In the genomic region with DNA sequence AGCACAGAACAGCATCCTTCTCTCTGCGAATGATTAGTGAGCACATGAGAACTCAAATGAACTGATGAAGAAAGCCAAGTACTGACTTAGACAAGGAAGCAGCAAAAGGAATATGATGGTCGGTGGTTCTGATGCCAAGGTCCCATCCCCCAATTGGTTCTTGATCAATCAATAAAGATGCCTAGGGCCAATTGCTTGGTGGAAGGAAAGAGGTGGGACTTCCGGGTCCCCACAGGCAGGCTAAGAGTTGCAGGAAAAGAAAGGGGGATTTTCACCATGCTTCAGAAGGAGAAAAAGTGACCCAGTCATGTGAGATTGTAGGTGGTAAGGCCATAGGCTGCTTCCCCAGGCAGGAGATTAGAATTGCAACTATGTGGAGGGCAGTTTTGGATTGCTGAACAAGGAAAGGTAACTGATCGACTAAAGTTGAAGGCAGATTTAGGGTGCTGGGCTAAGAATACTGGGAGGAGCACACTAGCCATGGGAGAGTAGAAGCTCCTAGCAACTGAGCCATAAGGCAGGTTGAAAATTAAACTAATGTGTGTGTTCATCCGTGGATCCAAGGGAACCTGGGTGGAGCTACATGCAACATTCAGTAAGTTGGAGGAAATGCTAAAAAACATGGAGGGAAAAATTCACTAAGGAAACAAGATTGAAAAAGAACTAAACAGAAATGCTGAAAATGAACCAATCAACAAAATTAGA, we compare ENCODE assay signal across 27 mouse cellular contexts. TPM values are rescaled to one million over a fixed set of nuclear protein-coding genes. Genes with fewer than 3 reads are reported as not detected.
DNase-seq lines count a peak whose midpoint lies in the region; ATAC-seq and TF ChIP-seq lines count a peak whose summit lies in the region.
"Had no signal": no experiment of that assay in that cellular context is flagged by ENCODE, and none has a peak within 500 bp of the region (broad histone marks: within the 10 kb centered on the region; RNA-seq: fewer than 3 reads in every experiment).

No protein-coding gene starts in this region.

- H3K36me3 ChIP-seq in intestine, postnatal 0 days (ENCODE audit: control insufficient read depth, insufficient read depth), result no peaks in the 10 kb centered on the region
- H3K36me3 ChIP-seq in intestine, embryonic 15.5 days, result no peaks in the 10 kb centered on the region
- H3K36me3 ChIP-seq in kidney, embryonic 14.5 days (ENCODE audit: control insufficient read depth, insufficient read depth, low read length), result no peaks in the 10 kb centered on the region
- H3K36me3 ChIP-seq in kidney, postnatal 0 days (ENCODE audit: insufficient read depth, low read length), result no peaks in the 10 kb centered on the region
- H3K36me3 ChIP-seq: embryonic facial prominence, embryonic 10.5 days; embryonic facial prominence, embryonic 13.5 days; forebrain, embryonic 12.5 days; forebrain, embryonic 15.5 days; hindbrain, embryonic 12.5 days; hindbrain, embryonic 15.5 days had no signal

- TF ChIP-seq CTCF in intestine, postnatal 0 days (IDR thresholded peaks at IDR 0.05; ENCODE audit: low read depth), result no peak
- TF ChIP-seq CTCF in kidney, postnatal 0 days (IDR thresholded peaks at IDR 0.05; ENCODE audit: low read depth), result no peak

- 73% methylated on average over 5 of the region's 5 CpGs for WGBS in intestine, postnatal 0 days
- WGBS in intestine, embryonic 15.5 days, result 68% methylated on average over 5 of the region's 5 CpGs
- 64% methylated on average over 5 of the region's 5 CpGs for WGBS in kidney, embryonic 14.5 days
- 65% methylated on average over 5 of the region's 5 CpGs for WGBS in kidney, postnatal 0 days

- no peak overlapping the region for H3K27ac ChIP-seq in intestine, postnatal 0 days (ENCODE audit: low read depth, low read length)
- H3K27ac ChIP-seq in intestine, embryonic 15.5 days, result no peak overlapping the region
- H3K27ac ChIP-seq in kidney, embryonic 14.5 days (ENCODE audit: low read depth, low read length), result no peak overlapping the region
- no peak overlapping the region for H3K27ac ChIP-seq in kidney, postnatal 0 days
- H3K27ac ChIP-seq: embryonic facial prominence, embryonic 10.5 days; embryonic facial prominence, embryonic 13.5 days; forebrain, embryonic 12.5 days; forebrain, embryonic 15.5 days; heart, adult 2 months; hindbrain, embryonic 12.5 days; hindbrain, embryonic 15.5 days had no signal

- no peaks in the 10 kb centered on the region for H3K27me3 ChIP-seq in intestine, postnatal 0 days (replicated peaks; ENCODE audit: control insufficient read depth, insufficient read depth, low read length)
- H3K27me3 ChIP-seq in intestine, embryonic 15.5 days (replicated peaks), result no peaks in the 10 kb centered on the region
- H3K27me3 ChIP-seq in kidney, embryonic 14.5 days (ENCODE audit: control insufficient read depth, insufficient read depth, low read length), result no peaks in the 10 kb centered on the region
- no peaks in the 10 kb centered on the region for H3K27me3 ChIP-seq in kidney, postnatal 0 days (ENCODE audit: insufficient read depth, low read length)
- H3K27me3 ChIP-seq: CH12.LX; embryonic facial prominence, embryonic 13.5 days; forebrain, embryonic 12.5 days; forebrain, embryonic 15.5 days; hindbrain, embryonic 12.5 days; hindbrain, embryonic 15.5 days had no signal

- H3K9ac ChIP-seq in intestine, postnatal 0 days (ENCODE audit: low read depth, low read length), result 0 out of 2 replicates have a peak overlapping the region, but pooled peaks have one; percentile 11
- H3K9ac ChIP-seq in intestine, embryonic 15.5 days, result no peak overlapping the region
- no peak overlapping the region for H3K9ac ChIP-seq in kidney, embryonic 14.5 days (ENCODE audit: low read depth, low read length)
- H3K9ac ChIP-seq in kidney, postnatal 0 days (ENCODE audit: low read depth, low read length), result no peak overlapping the region
- H3K9ac ChIP-seq: embryonic facial prominence, embryonic 13.5 days; forebrain, embryonic 12.5 days; forebrain, embryonic 15.5 days; hindbrain, embryonic 12.5 days; hindbrain, embryonic 15.5 days had no signal

- no peak overlapping the region for H3K4me2 ChIP-seq in intestine, postnatal 0 days (replicated peaks; ENCODE audit: low read depth)
- no peak overlapping the region for H3K4me2 ChIP-seq in intestine, embryonic 15.5 days (replicated peaks)
- no peak overlapping the region for H3K4me2 ChIP-seq in kidney, embryonic 14.5 days (replicated peaks; ENCODE audit: low read depth, low read length)
- H3K4me2 ChIP-seq in kidney, postnatal 0 days (ENCODE audit: low read length), result no peak overlapping the region
- H3K4me2 ChIP-seq: embryonic facial prominence, embryonic 13.5 days; forebrain, embryonic 12.5 days; forebrain, embryonic 15.5 days; heart, embryonic 11.5 days; hindbrain, embryonic 12.5 days; hindbrain, embryonic 15.5 days had no signal

- no peak for DNase-seq in kidney, postnatal 14 days
- DNase-seq in kidney, postnatal 0 days (ENCODE audit: low spot score), result no peak
- DNase-seq in kidney, adult 8-10 months, result no peak
- DNase-seq in urinary bladder, postnatal 25 days (ENCODE audit: low spot score), result no peak
- DNase-seq: adrenal gland, adult 8-10 months; adrenal gland, postnatal 25 days; B cell, adult 2 months; cerebellum, adult 11-12 months; cerebellum, adult 8-10 months; cerebellum, postnatal 10 days; cerebellum, postnatal 36 days; embryo, embryonic 11 days; gastrocnemius, postnatal 25 days; heart, adult 2 months had no signal

- no peak overlapping the region for H3K4me3 ChIP-seq in intestine, postnatal 0 days (ENCODE audit: low read depth, low read length)
- H3K4me3 ChIP-seq in intestine, embryonic 15.5 days (replicated peaks), result no peak overlapping the region
- H3K4me3 ChIP-seq in kidney, embryonic 14.5 days (ENCODE audit: low read length), result no peak overlapping the region
- no peak overlapping the region for H3K4me3 ChIP-seq in kidney, postnatal 0 days (replicated peaks; ENCODE audit: low read depth, low read length)
- H3K4me3 ChIP-seq: embryonic facial prominence, embryonic 10.5 days; embryonic facial prominence, embryonic 13.5 days; erythroblast, embryonic 14.5 days; forebrain, embryonic 12.5 days; forebrain, embryonic 15.5 days; heart, adult 2 months; hindbrain, embryonic 12.5 days; hindbrain, embryonic 15.5 days had no signal

- no peaks in the 10 kb centered on the region for H3K9me3 ChIP-seq in intestine, postnatal 0 days (ENCODE audit: control insufficient read depth)
- H3K9me3 ChIP-seq in intestine, embryonic 15.5 days, result no peaks in the 10 kb centered on the region
- 0 out of 2 replicates have a peak, but pooled peaks cover 3% of the 10 kb centered on the region for H3K9me3 ChIP-seq in kidney, embryonic 14.5 days (ENCODE audit: control insufficient read depth, low read length)
- H3K9me3 ChIP-seq in kidney, postnatal 0 days (replicated peaks; ENCODE audit: low read length), result no peaks in the 10 kb centered on the region
- H3K9me3 ChIP-seq: embryonic facial prominence, embryonic 10.5 days; embryonic facial prominence, embryonic 13.5 days; forebrain, embryonic 12.5 days; forebrain, embryonic 15.5 days; hindbrain, embryonic 15.5 days had no signal

- no peaks in the 10 kb centered on the region for H3K4me1 ChIP-seq in intestine, postnatal 0 days (replicated peaks; ENCODE audit: control insufficient read depth, insufficient read depth, low read length)
- no peaks in the 10 kb centered on the region for H3K4me1 ChIP-seq in intestine, embryonic 15.5 days (replicated peaks)
- H3K4me1 ChIP-seq in kidney, embryonic 14.5 days (ENCODE audit: control insufficient read depth, insufficient read depth, low read length), result no peaks in the 10 kb centered on the region
- H3K4me1 ChIP-seq in kidney, postnatal 0 days (replicated peaks; ENCODE audit: insufficient read depth, low read length), result no peaks in the 10 kb centered on the region
- H3K4me1 ChIP-seq: embryonic facial prominence, embryonic 10.5 days; embryonic facial prominence, embryonic 13.5 days; forebrain, embryonic 12.5 days; forebrain, embryonic 15.5 days; hindbrain, embryonic 12.5 days; hindbrain, embryonic 15.5 days had no signal

- ATAC-seq in intestine, postnatal 0 days, result no peak
- ATAC-seq in intestine, embryonic 15.5 days, result no peak
- peak; percentile 43; the same call in 1 of the 2 replicates for ATAC-seq in kidney, embryonic 14.5 days (ENCODE audit: low FRiP score, low TSS enrichment)
- ATAC-seq in kidney, postnatal 0 days (replicated peaks; ENCODE audit: low FRiP score, low read depth), result peak; percentile 63; the same call in 1 of the 2 replicates
- ATAC-seq: activated CD4-positive, CD25-positive, alpha-beta regulatory T cell, adult 4 months; forebrain, embryonic 15.5 days had no signal

RNA-seq across cellular contexts. Expression of a gene that starts 29.5 kb away (rescaled TPM):
- 500 and 531 TPM in 2 replicates for polyA plus RNA-seq in intestine, postnatal 0 days (2015; fragmentation: Nextera tagmentation; extraction: Ambion mirVana)
- 144 and 164 TPM in 2 replicates for polyA plus RNA-seq in intestine, embryonic 15.5 days (2015; fragmentation: Nextera tagmentation; extraction: Ambion mirVana)
- polyA plus RNA-seq in kidney, embryonic 14.5 days (2014; fragmentation: Nextera tagmentation; extraction: Ambion mirVana), result 50.4 and 56.5 TPM in 2 replicates
- 64.5 and 68.9 TPM in 2 replicates for polyA plus RNA-seq in kidney, postnatal 0 days (2015; fragmentation: Nextera tagmentation; extraction: Ambion mirVana)

RNA-seq across cellular contexts. Expression of a gene that starts 49.0 kb away (rescaled TPM):
- polyA plus RNA-seq in intestine, postnatal 0 days (2015; fragmentation: Nextera tagmentation; extraction: Ambion mirVana), result 3.2 and 3.8 TPM in 2 replicates
- polyA plus RNA-seq in intestine, embryonic 15.5 days (2015; fragmentation: Nextera tagmentation; extraction: Ambion mirVana), result 4.7 and 5.8 TPM in 2 replicates
- 4.9 and 10.3 TPM in 2 replicates for polyA plus RNA-seq in kidney, embryonic 14.5 days (2014; fragmentation: Nextera tagmentation; extraction: Ambion mirVana)
- 3.9 and 4.0 TPM in 2 replicates for polyA plus RNA-seq in kidney, postnatal 0 days (2015; fragmentation: Nextera tagmentation; extraction: Ambion mirVana)

Comparison
In these comparisons a context has a peak if more than half of its experiments do, and no peak if none do; other contexts are left out.
1. ATAC-seq: peak in kidney, embryonic 14.5 days (single experiment) and kidney, postnatal 0 days (single experiment); none in intestine, postnatal 0 days (single experiment) and intestine, embryonic 15.5 days (single experiment).